Mouse (Mus musculus): ENCODE measurements around the gene Uhrf1.

- TF ChIP-seq CTCF (IDR thresholded peaks at IDR 0.05; ENCODE audit: low read depth, low read length) (no peak), POLR2A (IDR thresholded peaks at IDR 0.05; ENCODE audit: borderline replicate concordance, low read depth, low read length) (no peak)
Measured at GRCm38 (mm10) chr17:56326153-56327147, 23.3 kb downstream of the Uhrf1 start.
